Mouse (Mus musculus): ENCODE data around the gene Llgl2.

Llgl2 gene

DNA sequence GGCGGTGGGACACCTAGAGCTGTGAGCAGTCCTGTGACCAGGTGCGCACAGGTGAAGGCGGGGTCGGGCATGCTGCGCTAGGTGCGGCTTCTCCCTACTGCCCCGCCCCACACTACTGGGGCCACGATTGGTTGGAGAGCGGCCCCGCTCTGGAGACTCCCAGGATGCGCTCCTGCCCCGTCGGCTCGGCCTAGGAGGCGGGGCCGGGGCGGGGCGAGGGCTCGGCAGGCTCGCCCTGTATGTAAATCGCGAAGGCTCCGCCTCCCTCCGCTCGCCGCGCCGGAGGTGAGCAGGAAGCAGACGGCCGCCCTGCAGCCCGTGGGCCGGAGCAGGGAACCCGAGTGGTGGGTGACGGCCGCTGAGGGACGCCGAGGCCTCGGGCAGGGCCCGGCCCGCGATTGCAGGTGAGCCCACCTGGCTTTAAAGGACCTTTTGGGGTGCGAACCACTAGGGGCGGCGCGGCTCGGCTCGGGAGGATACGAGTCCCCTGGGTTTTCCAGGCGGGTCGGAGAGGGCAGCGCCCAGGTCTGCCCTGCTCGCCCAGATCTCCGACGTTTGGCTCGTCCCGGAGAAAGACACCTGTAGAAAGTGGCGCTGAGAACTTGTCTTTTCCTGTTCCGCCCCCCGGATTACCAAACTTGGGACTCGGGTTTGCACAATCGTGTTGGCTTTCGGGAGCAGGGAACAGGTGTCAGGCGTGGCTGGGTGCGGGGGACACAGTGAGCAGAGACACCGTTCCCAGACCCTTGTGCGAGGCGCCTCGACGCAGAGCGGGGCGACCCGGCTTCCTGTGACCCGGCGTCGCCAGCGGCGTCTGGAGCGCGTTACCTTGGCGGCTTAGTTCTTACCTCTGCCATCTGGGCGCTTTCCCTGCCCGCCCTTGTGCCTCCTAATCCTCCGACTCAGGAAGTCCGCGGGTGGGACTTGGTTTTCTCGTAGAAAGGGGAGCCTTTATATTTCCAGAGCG lies at the start of gene Llgl2:
TSS of gene Llgl2 (plus strand) at position 276 of the 967 bp plus-strand sequence.
- peak; percentile 97 for DNase-seq

GRCm38 (mm10) chr11:115774653-115775052 lies 49.2 kb upstream of the Llgl2 start:
- DNase-seq: no peak

DNA sequence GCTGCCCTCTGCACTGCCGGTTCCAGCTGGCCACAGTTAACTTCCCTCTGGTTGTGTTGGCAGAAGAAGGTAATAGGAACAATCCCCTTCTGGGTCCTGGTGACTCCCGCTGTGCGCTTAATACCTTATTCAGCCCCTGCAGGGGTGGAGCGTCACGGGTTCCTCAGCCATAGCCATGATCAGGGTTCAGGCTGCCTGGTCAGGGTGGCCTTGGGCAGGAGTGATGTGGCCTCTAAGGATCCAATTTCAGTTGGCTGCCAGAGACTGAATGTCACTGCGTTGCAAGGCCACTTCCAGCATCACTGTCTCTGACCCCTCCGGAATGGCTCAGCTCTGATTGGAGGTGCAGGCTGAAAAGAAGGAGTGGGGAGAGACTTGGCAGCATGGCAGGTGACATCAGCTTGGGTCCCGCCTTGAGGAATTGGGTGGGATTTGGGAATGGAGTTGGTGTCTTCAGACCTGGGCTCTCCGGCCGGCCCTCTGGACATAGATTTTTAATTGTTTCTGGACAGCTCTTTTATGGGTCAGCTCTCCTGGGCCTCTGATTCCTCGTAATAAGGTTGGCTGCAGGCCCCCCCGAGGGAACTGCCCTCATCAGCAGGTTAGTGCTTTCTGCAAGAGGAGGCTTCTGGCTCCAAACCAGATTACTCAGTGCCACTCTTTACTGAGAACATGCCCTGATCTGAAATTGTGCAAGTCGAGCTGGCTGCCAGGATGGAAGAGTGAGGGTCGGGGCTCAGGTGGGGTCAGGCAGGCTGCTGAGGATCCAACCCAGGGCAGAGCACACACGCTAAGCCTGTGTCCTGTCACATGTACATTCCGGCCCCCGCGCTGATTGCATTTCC lies 47.8 kb upstream of the Llgl2 start:
- peak; percentile 72 for DNase-seq

GRCm38 (mm10) chr11:115776954-115777353 lies 46.9 kb upstream of the Llgl2 start:
- no peak for DNase-seq

DNA sequence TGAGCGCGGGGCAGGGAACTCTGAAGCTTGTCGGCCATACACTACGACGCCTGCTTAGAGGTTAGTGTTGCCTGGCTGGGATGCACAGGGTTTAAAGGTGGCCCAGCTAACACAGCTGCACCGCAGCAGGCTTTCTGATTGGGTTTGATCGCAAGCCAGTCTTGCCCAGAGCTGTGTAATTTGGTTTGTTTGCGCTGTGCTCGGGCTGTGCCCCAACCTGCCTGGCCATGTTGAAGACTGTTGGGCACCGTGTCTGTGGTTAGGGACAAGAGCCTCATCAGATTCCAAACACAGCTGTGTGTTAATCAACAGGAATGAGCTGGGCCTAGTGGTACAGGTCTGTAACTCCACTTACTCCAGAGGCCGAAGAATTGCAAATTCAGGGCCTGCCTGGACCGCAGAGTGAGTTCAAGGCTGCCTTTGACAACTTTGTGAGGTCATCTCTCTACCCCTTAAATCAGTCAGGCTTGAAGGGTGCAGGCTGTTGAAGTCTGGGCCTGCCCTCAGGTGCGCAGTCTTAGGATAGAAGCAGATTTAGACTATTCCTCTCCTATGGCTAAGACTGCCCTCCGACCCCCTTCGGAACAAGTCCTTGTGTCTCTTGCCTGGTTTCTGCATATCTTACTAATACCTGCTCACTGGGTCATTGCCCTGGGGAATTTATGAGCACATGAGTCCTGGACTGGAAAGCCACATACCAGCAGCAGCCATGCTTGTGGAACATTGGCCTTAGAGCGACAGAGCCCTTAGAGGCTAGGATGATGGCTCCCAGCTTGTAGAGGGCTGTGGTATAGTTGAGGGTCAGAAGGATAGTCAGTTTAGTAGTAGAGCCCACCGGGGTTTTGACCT lies 46.1 kb upstream of the Llgl2 start:
- no peak for DNase-seq

DNA sequence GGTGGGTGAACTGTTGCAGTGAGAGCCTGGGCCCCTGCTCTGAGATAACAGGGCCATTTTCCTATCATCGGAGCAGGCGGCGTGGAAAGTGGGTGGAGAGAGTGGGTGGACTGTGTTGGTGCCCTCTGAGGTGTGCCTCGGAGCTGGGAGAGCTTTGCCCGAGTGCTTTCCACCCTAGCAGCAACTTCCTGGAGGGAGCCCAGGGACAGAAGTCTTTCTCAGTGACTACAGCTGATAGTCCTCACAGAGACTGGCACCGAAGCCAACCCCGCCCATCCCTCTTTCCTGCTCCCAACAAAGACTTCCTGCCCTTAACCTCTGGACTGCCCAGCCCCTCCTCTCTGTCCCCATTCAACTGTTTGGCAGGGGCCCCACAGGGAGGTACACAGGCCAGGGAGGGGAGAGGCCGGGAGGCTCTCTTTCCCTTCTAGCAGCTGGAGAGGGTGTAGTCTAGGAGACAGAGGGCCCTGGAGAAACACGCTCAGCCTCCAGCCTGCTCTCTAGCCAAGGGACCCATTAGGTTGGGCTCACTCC lies 44.7 kb upstream of the Llgl2 start:
- peak; percentile 95 for DNase-seq

DNA sequence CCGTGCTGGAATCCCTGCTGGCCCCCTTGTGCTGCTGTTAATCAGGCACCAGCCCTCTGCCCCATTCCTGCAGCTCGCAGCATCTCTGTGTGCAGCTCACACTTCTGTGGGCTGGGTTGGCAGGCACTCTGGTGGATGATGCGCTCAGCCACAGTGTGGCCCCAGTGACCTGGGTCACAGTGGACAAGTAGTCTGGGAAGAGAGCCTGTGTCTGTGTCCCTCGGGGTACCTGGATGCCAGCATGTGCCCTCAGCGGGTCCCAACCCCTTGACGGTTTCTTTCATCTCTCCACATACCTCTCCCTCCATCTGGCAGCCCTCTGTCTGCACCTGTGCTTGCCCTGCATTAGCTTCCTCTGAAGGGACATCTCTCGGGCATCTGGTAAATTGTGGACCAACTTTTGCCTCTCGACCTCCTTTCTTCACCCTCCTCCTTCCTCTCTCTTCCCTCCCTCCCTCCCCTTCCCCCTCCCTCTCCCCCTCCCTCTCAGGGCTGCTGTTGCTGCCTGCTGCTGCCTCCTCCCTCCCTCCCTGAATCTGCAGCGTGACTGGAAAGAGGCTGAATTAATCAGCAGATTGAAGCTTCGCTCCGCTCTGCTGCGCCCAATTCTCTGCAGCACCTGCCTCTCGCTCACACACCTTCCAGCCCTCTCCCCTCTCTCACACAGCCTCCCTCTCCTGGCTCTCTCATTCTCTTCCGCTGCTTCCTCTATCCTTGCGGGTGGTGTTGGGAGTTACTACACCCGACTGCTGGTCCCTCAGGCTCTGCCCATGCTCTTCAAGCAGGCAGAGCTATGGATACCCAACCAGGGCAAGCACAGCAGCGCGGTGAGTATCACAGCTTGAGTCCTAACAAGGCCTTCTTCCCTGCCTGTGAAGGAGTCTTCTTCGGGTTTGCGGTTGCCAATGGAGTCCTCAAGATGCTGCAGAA lies 43.4 kb upstream of the Llgl2 start:
- peak; percentile 71 for DNase-seq

DNA sequence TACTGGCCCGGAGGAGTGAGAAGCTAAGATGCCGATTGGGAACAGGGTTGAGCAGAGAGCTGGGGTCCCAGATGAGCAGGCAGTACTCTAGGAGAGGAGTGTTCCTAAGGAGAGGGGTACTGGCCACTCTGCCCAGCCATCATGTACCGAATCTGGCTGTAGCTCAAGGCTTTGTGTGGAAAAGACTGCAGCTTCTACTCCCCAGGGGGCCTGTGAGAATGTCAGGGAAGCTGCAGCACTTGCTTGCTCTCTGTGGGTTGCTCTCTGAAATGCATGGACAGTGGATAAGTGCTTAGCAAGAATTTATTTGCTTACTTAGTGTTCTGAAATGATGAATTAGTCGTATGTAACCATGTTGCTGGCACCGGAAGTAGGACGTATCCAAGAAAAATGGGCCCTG lies 37.4 kb upstream of the Llgl2 start:
- DNase-seq: no peak

- DNase-seq: no peak
Measured at GRCm38 (mm10) chr11:115789787-115790186, 34.1 kb upstream of the Llgl2 start.

GRCm38 (mm10) chr11:115791919-115792318 lies 31.9 kb upstream of the Llgl2 start:
- DNase-seq: no peak

DNA sequence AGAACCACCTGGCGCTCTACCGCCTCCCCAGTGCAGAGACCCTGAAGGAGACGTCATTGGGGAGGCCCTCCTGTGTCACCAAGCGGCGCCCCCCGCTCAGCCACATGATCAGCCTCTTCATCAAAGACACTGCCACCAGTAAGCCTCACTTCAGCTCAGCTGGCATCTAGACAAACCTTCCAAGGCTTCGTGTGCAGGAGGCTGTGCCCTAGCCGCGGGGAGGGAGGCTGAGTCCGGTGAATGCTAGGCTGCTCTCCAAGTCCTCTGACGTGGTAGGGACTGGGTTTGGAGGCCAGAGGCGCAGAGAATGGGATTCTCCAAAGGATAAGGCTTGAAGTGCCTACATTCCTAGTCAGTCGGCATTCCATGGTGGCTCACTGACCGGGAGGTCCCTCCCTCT lies 31.5 kb upstream of the Llgl2 start:
- DNase-seq: no peak

- DNase-seq: no peak
Measured at GRCm38 (mm10) chr11:115796898-115797297, 27.0 kb upstream of the Llgl2 start.

DNA sequence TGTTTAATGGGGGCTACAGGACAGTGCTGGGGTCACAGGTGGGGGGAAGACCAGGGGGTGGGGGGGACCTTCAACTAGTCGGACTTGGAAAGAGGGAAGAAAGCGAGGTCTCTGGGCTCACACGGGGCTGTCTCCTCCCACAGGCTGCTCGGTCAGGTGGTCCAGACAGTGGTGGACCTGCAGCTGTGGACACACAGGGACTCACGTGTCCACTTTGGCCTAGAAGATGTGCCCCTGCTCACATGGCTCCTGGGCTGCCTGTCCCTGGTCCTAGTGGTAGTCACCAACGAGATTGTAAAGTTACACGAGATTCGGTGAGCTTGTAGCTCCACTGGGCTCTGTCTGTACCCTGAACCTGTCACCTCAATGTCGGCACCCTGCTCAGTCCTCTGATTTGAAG lies 26.2 kb upstream of the Llgl2 start:
- DNase-seq: no peak

DNA sequence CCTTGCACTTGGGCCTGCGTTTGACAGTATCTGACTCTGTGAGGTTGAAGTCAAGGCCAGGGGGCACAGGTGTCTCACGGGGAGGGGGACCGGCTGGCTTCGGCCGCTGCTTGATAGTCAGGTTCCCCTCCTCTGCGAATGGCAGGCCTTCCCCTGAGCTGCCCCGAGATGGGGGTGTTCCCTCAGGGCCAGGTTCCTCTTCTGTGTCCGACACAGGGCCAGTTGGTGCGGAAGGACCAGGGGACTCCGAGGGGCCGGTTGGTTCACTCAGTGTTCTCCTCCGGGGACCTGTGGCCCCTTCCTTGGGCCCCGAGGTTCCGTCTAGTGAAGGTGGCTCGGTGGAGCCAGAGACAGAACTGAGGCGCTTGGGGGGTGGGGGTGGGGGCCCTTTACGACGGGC lies 22.9 kb upstream of the Llgl2 start:
- DNase-seq: no peak

DNA sequence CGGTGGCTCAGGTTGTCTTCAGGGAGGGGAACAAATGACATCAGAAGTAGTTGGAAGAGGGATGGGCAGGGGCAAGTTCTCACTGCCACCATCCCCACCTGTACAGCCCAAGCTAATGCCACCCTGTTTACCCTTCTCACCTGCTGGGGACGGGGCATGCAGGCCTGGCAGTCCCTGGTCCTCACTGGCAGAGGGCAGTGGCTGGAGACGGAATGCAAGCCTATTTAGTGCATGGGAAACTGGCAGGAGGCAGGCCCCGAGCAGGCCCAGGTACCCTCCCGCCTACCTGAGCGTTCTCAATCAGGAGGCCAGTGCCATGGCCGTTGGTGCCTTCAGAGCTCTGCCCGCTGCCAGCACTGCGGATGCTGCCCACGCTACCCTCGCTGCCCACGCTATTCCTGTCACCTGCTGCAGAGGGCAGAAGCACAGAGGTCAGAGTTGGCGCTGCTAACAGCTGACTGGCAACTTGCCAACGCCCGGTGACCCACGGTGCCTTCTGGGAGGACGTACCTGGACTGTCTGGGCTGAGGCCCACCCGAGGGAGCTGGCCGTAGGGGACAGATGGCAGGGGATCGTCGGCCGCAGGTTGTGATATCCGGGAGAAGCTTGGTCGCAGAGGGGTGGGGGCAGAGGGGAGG lies 20.7 kb upstream of the Llgl2 start:
- DNase-seq: no peak

DNA sequence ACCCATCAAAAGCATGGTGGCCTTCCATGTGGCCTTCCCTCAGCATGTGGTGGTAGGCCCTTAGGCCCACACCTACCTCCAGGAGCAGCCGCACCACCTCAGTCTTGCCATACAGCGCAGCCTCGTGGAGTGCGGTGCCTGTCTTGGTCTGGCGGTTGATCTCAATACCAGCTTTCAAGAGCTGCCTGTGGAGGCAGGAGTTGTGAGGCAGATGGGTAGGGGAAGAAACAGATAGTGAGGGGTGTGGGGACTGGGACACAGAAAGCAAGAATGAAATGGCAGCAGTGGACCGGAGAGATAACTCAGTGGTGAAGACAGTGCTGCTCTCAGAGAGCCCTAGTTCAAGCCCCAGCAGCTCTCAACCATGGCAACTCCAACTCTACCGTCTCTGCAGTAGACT lies 18.8 kb upstream of the Llgl2 start:
- DNase-seq: no peak

DNA sequence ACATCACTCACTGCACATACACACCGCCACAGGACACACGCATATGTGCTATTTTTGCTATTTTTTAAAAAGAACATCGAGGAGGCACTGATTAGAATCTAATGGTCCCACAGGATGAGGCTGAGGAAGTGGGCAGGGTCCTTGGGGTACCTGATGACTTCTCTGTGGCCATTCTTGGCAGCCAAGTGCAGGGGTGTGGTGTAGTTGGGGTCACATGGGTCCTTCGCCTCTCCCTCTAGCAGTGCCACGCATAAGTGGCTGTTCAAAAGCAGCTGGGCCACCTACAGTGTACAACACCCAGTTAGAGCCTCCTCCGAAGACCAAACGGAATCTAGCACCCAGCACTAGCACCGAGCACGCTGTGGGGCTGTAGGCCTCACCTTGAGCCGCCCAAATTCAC lies 17.7 kb upstream of the Llgl2 start:
- DNase-seq: no peak

DNA sequence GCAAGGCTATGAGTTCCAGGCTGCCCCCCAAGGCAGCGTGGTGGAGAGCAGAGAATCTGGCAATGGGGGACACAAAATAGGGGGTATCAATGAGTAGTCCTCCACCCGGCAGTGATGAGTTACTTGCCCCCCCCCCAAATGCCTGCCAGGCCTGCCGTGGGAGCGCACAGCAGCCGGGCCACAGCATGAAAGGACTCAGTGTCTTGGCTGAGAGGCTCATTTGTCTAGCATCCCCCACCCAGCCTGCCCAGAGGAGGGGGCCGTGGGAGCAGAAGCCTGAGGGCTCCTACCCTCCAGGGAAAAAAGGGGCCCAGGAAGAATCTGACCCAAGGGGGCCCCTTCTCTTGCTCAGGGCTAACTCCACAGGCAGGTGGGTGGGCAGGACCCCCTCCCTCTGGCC lies 16.5 kb upstream of the Llgl2 start:
- DNase-seq: no peak

- no peak for DNase-seq
Measured at GRCm38 (mm10) chr11:115807971-115808370, 15.9 kb upstream of the Llgl2 start.

GRCm38 (mm10) chr11:115808696-115809310 lies 15.0 kb upstream of the Llgl2 start:
- peak; percentile 78 for DNase-seq
